ENCODE assay signal across 9 mouse cellular contexts in the genomic region with DNA sequence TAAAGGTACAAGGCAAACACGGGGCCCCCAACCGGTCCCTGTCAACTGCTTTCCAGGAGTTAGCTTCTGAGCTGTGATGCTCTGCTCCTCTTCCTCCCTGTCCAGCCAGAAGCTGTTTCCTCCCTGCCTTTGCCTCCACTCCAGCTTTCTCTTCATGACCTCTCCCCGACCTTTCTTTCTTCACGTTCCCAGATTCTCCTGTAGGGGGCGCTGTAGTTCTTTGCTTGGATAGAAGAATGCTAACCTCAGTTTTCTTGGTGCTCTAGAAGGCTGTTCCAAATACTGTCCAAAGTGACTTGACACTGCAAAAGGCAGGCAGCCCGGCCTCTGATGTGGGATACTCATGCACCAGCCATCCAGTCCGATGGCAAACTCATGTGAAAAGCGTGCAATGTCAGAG.
DNase-seq lines count a peak whose midpoint lies in the region; ATAC-seq and TF ChIP-seq lines count a peak whose summit lies in the region.
"Had no signal": no experiment of that assay in that cellular context is flagged by ENCODE, and none has a peak within 500 bp of the region (broad histone marks: within the 10 kb centered on the region; RNA-seq: fewer than 3 reads in every experiment).

No protein-coding gene starts in this region.

- no peaks in the 10 kb centered on the region for H3K36me3 ChIP-seq in intestine, embryonic 14.5 days (ENCODE audit: control insufficient read depth, insufficient read depth, low read length)
- H3K36me3 ChIP-seq in intestine, embryonic 15.5 days: no peaks in the 10 kb centered on the region
- no peaks in the 10 kb centered on the region for H3K36me3 ChIP-seq in embryonic facial prominence, embryonic 11.5 days (replicated peaks; ENCODE audit: control insufficient read depth, insufficient read depth, low read depth, low read length)
- H3K36me3 ChIP-seq in thymus, adult 2 months (ENCODE audit: control insufficient read depth, insufficient read depth, low read length): no peaks in the 10 kb centered on the region
- H3K36me3 ChIP-seq: embryonic facial prominence, embryonic 13.5 days had no signal

- H3K27me3 ChIP-seq in intestine, embryonic 14.5 days (replicated peaks; ENCODE audit: control insufficient read depth, insufficient read depth, low read length): no peaks in the 10 kb centered on the region
- no peaks in the 10 kb centered on the region for H3K27me3 ChIP-seq in intestine, embryonic 15.5 days (replicated peaks)
- H3K27me3 ChIP-seq in embryonic facial prominence, embryonic 11.5 days (ENCODE audit: control insufficient read depth, insufficient read depth, low read length): no peaks in the 10 kb centered on the region
- no peaks in the 10 kb centered on the region for H3K27me3 ChIP-seq in thymus, adult 2 months (ENCODE audit: control insufficient read depth, insufficient read depth, low read length)
- H3K27me3 ChIP-seq: embryonic facial prominence, embryonic 13.5 days had no signal

- no peak overlapping the region for H3K27ac ChIP-seq in intestine, embryonic 14.5 days (ENCODE audit: low read depth)
- H3K27ac ChIP-seq in intestine, embryonic 15.5 days: no peak overlapping the region
- no peak overlapping the region for H3K27ac ChIP-seq in embryonic facial prominence, embryonic 11.5 days (replicated peaks; ENCODE audit: low read depth, low read length)
- H3K27ac ChIP-seq in thymus, adult 2 months (ENCODE audit: control insufficient read depth, insufficient read depth, low read length): no peak overlapping the region
- H3K27ac ChIP-seq: embryonic facial prominence, embryonic 13.5 days had no signal

- no peak overlapping the region for H3K9ac ChIP-seq in intestine, embryonic 14.5 days (ENCODE audit: low read length)
- no peak overlapping the region for H3K9ac ChIP-seq in intestine, embryonic 15.5 days
- no peak overlapping the region for H3K9ac ChIP-seq in embryonic facial prominence, embryonic 11.5 days (replicated peaks; ENCODE audit: low read length)
- H3K9ac ChIP-seq: embryonic facial prominence, embryonic 13.5 days had no signal

- H3K9me3 ChIP-seq in intestine, embryonic 14.5 days (ENCODE audit: control insufficient read depth, low read length): no peaks in the 10 kb centered on the region
- H3K9me3 ChIP-seq in intestine, embryonic 15.5 days: no peaks in the 10 kb centered on the region
- no peaks in the 10 kb centered on the region for H3K9me3 ChIP-seq in embryonic facial prominence, embryonic 11.5 days (replicated peaks; ENCODE audit: control insufficient read depth, low read length)
- H3K9me3 ChIP-seq: embryonic facial prominence, embryonic 13.5 days had no signal

- no peak overlapping the region for H3K4me3 ChIP-seq in intestine, embryonic 14.5 days (ENCODE audit: low read depth, low read length)
- no peak overlapping the region for H3K4me3 ChIP-seq in intestine, embryonic 15.5 days (replicated peaks)
- H3K4me3 ChIP-seq in embryonic facial prominence, embryonic 11.5 days (ENCODE audit: low read depth, low read length): no peak overlapping the region
- no peak overlapping the region for H3K4me3 ChIP-seq in thymus, adult 2 months (ENCODE audit: control insufficient read depth, insufficient read depth, low read length)
- H3K4me3 ChIP-seq: embryonic facial prominence, embryonic 13.5 days had no signal

- no peak for TF ChIP-seq POLR2A in thymus, adult 2 months (IDR thresholded peaks at IDR 0.05; ENCODE audit: control insufficient read depth, extremely low read depth, insufficient read depth, low read length, poor library complexity)

- peak; percentile 87 for DNase-seq in intestine, embryonic 14.5 days (ENCODE audit: low spot score)
- DNase-seq in adrenal gland, postnatal 10 days: peak; percentile 85
- peak; percentile 87 for DNase-seq in embryonic facial prominence, embryonic 11.5 days (ENCODE audit: low spot score)
- DNase-seq in heart, postnatal 4 days: peak; percentile 91
- peak; percentile 20 to 77 for DNase-seq in left cerebral cortex, adult 9 months (ENCODE audit: low spot score in 2 of 2)
- peak; percentile 57 for DNase-seq in thymus, adult 2 months

- H3K4me1 ChIP-seq in intestine, embryonic 14.5 days (replicated peaks; ENCODE audit: control insufficient read depth, insufficient read depth, low read length): no peaks in the 10 kb centered on the region
- no peaks in the 10 kb centered on the region for H3K4me1 ChIP-seq in intestine, embryonic 15.5 days (replicated peaks)
- H3K4me1 ChIP-seq in embryonic facial prominence, embryonic 11.5 days (ENCODE audit: control insufficient read depth, insufficient read depth, low read length): no peaks in the 10 kb centered on the region
- no peaks in the 10 kb centered on the region for H3K4me1 ChIP-seq in thymus, adult 2 months (replicated peaks; ENCODE audit: control insufficient read depth, insufficient read depth, low read length)
- H3K4me1 ChIP-seq: embryonic facial prominence, embryonic 13.5 days had no signal

- TF ChIP-seq CTCF in thymus, adult 2 months (IDR thresholded peaks at IDR 0.05; ENCODE audit: borderline replicate concordance, control insufficient read depth, extremely low read depth, insufficient read depth, low read length, poor library complexity): peak; percentile 63; the same call in 1 of the 2 replicates

- no peak overlapping the region for H3K4me2 ChIP-seq in intestine, embryonic 14.5 days (ENCODE audit: low read length)
- H3K4me2 ChIP-seq in intestine, embryonic 15.5 days (replicated peaks): no peak overlapping the region
- no peak overlapping the region for H3K4me2 ChIP-seq in embryonic facial prominence, embryonic 11.5 days (ENCODE audit: low read depth, low read length)
- H3K4me2 ChIP-seq: embryonic facial prominence, embryonic 13.5 days had no signal

- 31% methylated on average over 8 of the region's 8 CpGs for WGBS in intestine, embryonic 14.5 days
- 27% methylated on average over 8 of the region's 8 CpGs for WGBS in intestine, embryonic 15.5 days
- 30% methylated on average over 8 of the region's 8 CpGs for WGBS in embryonic facial prominence, embryonic 11.5 days
- 17% methylated on average over 8 of the region's 8 CpGs for WGBS in thymus, adult 2 months

- ATAC-seq in intestine, embryonic 14.5 days (replicated peaks; ENCODE audit: low FRiP score, low TSS enrichment, low read depth): no peak; the same call in 1 of the 2 replicates
- ATAC-seq in intestine, embryonic 15.5 days: no peak
- no peak for ATAC-seq in embryonic facial prominence, embryonic 11.5 days (replicated peaks; ENCODE audit: insufficient number of reproducible peaks, low FRiP score, low TSS enrichment, low read depth)
- ATAC-seq in monocyte, adult 5-6 weeks (replicated peaks; ENCODE audit: insufficient number of reproducible peaks, low FRiP score, low TSS enrichment, poor library complexity, severe bottlenecking): peak; percentile 56; the same call in 1 of the 2 replicates
